Mouse (Mus musculus) cerebellum, adult 18-20 months (tissue): ENCODE measurements around the gene Plekhm3.
A peak's percentile ranks its signal among the peaks of the same experiment; 100 is the strongest.

Source experiments
- DNase-seq, 2 experiments: peaks; one replicate each; pipeline ENCODE4 v3.0.0; 2021

Plekhm3 gene

DNA sequence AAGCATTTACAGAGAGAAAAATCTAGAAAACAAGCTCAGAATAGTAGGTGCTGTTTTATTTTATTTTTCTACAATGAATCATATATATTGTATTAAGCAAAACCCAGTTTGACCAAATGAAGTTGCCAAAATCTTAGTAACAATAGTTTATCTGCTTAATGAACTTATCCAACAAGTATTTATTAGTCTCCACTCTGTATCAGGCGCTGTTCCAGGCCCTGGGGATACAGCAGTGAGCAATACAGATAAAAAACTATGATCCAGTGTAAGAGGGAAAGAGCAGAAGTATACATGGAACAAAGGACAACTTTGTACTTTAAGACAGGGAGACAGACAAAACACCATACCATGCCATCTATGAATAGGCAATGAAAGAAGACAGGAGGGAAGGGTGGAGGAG is 81.5 kb downstream of the Plekhm3 start:
- no peak for DNase-seq

DNA sequence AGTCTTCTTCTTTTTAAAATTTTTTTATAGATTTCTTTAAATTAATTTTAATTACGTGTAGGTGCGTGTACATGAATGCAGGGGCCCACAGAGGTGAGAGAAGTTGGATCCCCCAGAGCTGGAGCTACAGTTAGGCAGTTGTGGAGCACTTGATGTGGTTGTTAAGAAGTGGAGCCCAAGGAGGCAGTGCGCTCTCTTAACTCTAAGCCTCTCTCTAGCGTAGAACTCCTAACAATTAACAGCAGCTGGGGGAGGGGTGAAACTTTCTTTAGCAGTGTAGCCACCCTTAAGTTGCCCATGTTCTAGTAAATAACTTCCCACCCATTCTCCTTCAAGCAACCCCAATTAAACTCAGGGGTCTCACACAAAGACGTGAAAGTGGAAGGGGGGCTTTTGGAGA is 84.7 kb downstream of the Plekhm3 start:
- DNase-seq, result no peak

DNA sequence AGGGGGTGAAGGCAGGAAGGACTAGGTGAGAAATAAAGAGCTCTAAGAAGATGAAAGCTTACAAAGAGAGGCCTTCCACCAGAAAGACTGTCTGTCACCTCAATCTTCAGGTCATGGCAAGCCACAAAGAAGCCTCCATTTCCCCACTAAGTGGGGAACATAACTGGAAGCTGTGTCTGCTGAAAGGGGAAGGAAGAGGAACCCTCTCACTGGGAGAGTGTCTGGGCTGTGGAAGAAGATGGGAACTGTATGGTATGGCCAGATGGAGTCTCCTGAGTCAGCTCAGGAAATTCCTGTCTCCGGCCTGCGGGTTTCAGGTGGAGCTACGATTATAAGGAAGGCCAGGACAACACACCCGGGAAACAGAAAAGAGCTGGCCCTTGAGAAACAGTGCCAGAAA is 88.9 kb downstream of the Plekhm3 start:
- peak in 1 of 2 experiments; percentile 14 for DNase-seq

DNA sequence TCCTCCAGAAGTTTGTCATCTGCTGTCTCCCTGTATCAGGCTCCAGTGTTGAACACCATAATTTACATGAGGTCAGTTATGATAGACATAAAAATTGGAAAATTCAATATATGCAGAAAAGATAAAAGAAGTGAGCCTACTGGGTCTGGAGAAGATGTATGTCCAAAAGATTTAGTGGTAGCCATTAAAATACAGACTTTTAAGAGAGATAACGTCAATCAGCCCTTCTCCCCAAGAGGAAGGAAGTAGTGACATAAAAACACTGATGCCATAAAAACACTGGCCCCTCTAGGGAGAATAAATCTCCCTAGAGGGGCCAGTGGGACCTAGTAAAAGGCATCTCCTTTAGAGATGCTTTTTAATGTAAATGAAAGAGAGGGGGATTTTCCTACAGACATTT is 90.5 kb downstream of the Plekhm3 start:
- DNase-seq, result no peak

- no peak for DNase-seq
Observed at GRCm38 (mm10) chr1:64860235-64860920, 96.2 kb downstream of the Plekhm3 start.

DNA sequence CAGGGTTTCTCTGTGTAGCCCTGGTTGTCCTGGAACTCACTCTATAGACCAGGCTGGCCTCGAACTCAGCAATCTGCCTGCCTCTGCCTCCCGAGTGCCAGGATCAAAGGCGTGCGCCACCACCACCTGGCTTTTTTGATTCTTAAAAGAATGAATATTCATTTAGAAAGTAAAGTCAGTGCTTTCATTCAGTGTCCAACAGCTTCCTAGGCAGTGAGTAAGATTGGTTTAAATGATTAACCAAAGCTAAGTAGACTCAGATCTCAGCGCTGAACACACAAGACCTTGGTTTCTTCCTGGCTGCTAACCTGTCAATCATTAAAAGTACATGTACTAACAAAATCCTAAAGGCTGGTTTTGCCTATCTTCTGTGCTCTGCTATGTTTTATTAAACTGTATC is 96.8 kb downstream of the Plekhm3 start:
- DNase-seq, result no peak

DNA sequence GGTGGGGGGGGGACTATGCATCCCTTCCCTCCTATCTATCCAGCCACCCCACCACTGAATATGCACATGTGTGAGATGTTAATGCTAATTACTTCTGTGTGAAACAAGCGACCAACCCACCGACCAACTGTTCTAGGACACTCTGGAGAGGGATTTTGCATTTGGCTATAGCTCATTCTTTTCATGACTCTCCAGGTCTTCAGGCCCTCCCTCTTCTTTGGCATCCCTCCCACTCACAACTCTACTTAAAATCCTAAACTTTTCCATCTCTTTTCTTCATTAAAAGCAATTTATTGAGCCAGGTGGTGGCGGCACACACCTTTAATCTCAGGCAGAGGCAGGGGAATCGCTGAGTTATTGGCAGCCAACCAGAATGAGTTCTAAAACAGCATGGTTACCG is 101.8 kb downstream of the Plekhm3 start:
- no peak for DNase-seq

DNA sequence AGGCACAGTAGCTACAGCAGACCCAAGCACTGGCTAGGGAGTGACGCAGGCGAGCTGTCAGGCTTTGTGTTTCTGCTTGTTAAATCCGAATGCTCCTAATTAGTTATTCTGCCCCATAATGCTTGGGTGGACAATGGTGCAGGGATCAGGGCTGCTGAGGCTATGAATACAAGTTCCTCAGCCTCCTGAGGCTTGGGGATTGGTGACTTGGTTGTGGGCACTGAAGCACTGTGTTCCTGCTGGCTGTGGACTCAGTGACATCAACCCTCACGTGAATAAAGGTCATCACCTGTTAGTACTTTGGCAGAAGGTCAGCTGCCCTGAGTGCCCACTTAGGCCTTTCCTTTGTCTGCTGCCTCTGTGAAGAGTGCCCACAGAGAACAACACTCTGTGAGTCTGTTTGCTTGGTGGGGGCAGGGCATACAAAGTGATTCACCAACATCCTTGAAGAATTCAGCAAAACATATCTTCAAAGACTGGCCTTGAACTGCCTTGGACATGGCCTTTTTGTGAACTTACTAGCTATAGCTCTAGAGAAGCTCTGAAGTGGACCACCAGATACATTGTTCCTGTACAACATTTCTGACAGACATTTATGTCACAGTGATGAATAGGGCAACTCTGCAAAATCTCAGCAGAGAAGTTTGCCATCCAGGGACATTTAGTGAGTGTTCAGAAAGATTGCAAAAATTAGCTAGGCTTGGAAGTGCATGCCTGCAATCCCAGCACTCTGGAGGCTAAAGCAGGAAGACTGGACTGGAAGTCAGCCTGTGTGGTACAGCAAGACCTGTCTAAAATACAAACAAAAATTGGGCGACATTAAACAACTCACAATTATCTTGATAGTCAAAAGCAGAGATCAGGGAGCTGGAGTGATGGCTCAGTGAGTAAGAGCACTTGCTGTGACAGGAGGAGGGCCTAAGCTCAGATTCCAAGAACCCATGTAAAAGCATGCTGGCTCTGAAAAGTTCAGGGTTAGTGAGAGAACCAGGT is 102.6 kb downstream of the Plekhm3 start:
- DNase-seq, result no peak

- no peak for DNase-seq
Observed at GRCm38 (mm10) chr1:64853244-64853643, 103.4 kb downstream of the Plekhm3 start.

DNA sequence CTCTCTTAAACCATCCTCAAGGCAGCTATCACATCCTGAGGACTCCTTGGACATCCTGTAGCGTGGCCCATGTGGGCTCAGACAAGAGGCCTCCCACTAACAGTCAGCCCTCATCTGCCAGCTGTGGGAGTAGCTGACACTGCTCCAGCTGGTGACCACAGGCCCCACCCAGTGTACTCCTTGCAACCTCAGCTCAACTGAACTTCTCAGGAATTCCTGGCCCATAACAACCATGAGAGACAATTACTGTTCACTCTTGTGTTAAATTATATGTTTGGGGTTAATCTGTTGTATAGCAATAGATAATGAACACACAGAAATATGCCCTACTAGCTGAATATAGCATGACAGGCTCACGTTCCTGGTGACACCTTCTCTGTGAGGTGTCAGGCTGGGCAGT is 104.4 kb downstream of the Plekhm3 start:
- no peak for DNase-seq

GRCm38 (mm10) chr1:64850345-64850744 is 106.3 kb downstream of the Plekhm3 start:
- no peak for DNase-seq

DNA sequence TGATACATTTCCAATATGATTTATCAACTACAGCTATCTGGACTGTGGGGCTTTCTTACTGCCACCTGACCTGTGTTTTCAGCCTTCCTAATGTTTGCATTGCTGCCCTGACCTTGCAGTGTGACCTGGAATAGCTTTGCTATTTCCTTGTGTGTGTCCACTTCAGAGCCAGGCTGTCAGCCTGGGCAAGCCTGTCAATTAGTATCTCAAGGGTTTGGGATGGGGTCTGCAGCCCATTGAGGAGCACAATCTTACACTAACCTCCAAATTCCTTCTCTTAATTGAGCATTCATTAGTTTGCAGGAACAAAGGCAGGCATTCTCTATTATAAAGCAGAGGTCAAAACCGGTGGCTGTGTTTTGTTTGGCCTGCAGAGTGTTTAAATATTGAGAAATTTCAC is 107.6 kb downstream of the Plekhm3 start:
- DNase-seq, result no peak

GRCm38 (mm10) chr1:64848081-64848480 is 108.5 kb downstream of the Plekhm3 start:
- no peak for DNase-seq

DNA sequence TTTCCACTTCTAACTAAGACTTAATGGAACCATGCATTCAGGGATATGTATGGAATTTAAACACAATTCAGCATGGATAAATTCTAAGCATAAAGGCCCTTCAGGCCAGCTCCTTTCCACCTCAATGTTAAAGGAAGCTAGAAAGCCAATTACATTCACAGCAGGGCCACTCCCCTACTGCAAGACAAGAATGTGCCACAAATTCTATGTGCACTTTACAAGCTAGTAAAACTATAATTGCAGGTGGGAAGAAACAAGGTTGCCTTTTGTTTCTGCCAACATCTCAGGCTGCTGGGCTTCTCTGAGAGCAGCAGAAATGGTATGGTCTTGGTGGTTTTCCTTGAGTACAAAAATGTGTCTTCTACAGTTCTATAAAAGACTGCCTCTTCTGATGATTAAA is 109.1 kb downstream of the Plekhm3 start:
- no peak for DNase-seq

DNA sequence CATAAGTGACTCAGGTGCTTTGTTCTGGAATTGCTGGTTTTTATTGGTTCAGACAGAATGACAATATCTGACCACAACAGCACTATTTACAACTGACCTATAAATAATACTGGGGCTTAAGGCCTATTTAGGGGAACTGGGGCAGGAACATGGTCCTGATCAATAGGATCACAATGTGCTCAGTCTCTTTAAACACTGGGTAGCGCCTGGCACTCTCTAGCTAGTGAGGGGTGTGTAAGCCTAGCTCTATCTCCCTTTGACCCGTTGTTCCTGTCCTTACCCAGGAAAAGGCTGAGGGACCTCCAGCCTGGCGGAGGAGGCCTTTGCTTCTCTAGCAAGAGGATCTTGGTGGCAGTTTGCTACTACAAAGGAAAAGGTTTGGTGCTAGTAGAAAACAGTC is 111.6 kb downstream of the Plekhm3 start:
- no peak for DNase-seq

- DNase-seq, result no peak
Observed at GRCm38 (mm10) chr1:64843900-64844616, 112.6 kb downstream of the Plekhm3 start.

DNA sequence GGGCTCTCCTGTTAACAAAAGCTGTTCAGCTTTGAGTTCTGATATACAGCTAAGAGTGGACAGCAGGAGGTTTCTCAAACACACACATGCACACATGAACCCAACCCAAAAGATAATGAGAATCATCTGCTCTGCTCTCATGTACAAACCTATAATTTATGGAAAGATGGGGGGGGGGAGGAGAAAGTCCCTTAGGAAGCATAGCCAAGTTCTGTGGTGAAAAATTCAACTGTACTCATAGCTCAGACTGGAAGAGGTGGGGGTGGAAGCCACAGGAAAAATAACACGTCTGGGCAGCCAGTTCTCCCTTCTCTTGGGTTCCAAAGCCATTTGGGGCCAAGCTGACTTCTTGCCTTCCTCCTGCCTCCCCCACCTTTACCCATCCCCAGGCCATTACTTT is 115.7 kb downstream of the Plekhm3 start:
- no peak for DNase-seq

DNA sequence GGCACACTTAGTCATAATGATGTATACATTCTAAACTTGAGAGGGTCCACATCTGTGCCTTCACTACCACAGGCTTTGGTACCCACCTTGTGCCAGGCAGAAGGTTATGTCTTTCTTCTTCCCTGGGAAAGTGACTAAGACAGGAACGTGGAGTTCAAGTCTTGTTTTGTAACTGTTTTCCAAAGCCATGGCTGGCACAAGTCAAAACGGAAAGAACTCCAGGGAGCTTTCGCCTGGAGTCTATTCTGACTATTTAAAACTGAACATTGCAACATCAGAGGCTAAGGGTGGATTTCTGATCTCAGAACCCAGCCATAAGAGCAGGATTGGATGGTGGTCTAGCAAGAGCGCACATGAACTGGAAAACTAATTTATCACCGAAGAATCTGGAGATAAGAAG is 120.0 kb downstream of the Plekhm3 start:
- no peak for DNase-seq

- DNase-seq, result no peak
Observed at GRCm38 (mm10) chr1:64836114-64836513, 120.5 kb downstream of the Plekhm3 start.

DNA sequence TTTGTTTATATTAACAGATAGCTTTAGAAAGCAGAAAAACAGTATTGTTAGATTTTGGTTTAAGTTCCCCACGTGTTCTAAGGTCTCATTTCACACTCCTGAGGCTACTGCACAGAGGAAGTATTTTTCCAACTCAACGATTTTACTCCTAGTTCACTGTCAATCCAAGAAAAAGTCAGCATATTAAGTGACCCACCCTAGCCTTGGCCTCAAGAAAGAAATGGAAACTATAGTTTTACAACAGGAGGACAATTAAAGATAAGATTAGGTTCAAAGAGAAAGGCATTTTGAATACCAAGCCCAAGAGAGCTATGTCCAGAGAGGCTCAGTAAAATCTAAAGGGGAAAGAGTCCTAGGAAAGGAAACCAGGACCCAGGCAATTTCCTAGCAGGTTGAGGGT is 125.1 kb downstream of the Plekhm3 start:
- DNase-seq, result no peak

DNA sequence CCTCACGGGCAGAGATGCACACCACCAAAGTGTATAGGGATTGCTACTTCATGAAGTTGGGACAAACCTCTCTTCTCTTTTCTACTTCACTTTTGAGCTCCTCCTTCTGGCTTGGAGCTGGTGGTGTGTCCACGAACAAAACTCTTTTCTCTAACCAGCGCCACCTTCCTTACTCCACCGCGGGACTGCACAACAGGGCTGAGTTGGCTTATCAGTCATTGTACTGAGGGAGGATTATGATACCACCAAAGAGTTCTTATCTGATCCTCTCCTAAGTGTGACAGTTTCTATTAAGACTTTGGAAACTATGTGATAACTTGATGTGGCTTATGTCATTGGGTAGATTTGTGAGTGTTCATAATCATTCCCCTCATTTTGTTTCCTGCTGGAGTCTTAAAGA is 129.2 kb downstream of the Plekhm3 start:
- DNase-seq, result no peak

- DNase-seq, result no peak
Observed at GRCm38 (mm10) chr1:64826348-64827103, 130.1 kb downstream of the Plekhm3 start.

DNA sequence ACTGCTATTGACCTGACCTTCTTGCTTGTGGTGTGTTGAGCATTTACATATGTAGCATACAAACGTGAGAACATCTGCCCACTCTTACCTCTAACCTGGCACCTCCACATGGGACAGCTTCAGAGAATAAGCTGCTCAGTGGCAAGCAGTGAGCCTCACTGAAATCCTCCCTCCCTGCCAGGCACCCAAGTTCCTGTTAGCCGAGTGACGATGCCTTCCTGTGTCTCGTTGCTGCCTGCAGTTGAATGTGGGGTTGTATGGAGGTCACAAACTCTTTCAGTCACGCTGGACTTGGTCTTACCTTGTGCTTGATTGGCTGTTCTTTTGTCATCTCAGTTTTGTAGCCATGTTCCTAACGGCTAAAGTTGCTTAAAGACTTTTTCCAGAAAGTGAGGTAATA is 133.1 kb downstream of the Plekhm3 start:
- DNase-seq, result no peak
